Mouse (Mus musculus): ENCODE measurements around the gene 1700113H08Rik. TPM values are rescaled to one million over a fixed set of nuclear protein-coding genes. Genes with fewer than 3 reads are reported as not detected.
A peak's percentile ranks its signal among the peaks of the same experiment; 100 is the strongest.

Gene 1700113H08Rik
- polyA plus RNA-seq, 1 experiment, result not detected

- Histone ChIP-seq H3K4me3 (no peak overlapping the region), H3K79me2 (ENCODE audit: control insufficient read depth, insufficient read depth) (no peaks in the 10 kb centered on the region), H3K27me3 (ENCODE audit: control insufficient read depth, insufficient read depth, insufficient read length) (no peaks in the 10 kb centered on the region), H3ac (ENCODE audit: control insufficient read depth, insufficient read length) (no peak overlapping the region), H3K4me2 (ENCODE audit: low read depth) (peak overlapping the region; percentile 42), H3K36me3 (ENCODE audit: control insufficient read depth, insufficient read depth) (no peaks in the 10 kb centered on the region)
- no peak for TF ChIP-seq USF1 (IDR thresholded peaks at IDR 0.05; ENCODE audit: low read depth)
- no peak for TF ChIP-seq TCF12 (IDR thresholded peaks at IDR 0.05; ENCODE audit: insufficient read depth, poor library complexity, severe bottlenecking)
- TF ChIP-seq REST (IDR thresholded peaks at IDR 0.05; ENCODE audit: insufficient read depth, insufficient read length), result no peak
- TF ChIP-seq SRF (IDR thresholded peaks at IDR 0.05; ENCODE audit: control insufficient read depth, insufficient read length, low read depth), result no peak
- no peak for TF ChIP-seq CEBPB (IDR thresholded peaks at IDR 0.05; ENCODE audit: insufficient read depth, poor library complexity, severe bottlenecking)
- TF ChIP-seq MAX (IDR thresholded peaks at IDR 0.05; ENCODE audit: low read depth), result no peak
These were observed 49.9 kb downstream of the 1700113H08Rik start for GRCm38 (mm10) chr10:87107565-87108297.

- no peak for TF ChIP-seq E2F4 (IDR thresholded peaks at IDR 0.05; ENCODE audit: insufficient read depth)
- no peak for TF ChIP-seq MYOG (IDR thresholded peaks at IDR 0.05; ENCODE audit: control insufficient read depth in 1 of 3, insufficient read depth in 1 of 3, insufficient read length in 2 of 3, low read depth in 2 of 3)
- TF ChIP-seq USF1 (IDR thresholded peaks at IDR 0.05; ENCODE audit: low read depth), result no peak
- no peak for TF ChIP-seq POLR2A (IDR thresholded peaks at IDR 0.05; ENCODE audit: insufficient read length, low read depth)
- no peak for TF ChIP-seq TCF3 (IDR thresholded peaks at IDR 0.05; ENCODE audit: insufficient read length, low read depth)
- no peak for TF ChIP-seq MAX (IDR thresholded peaks at IDR 0.05; ENCODE audit: low read depth)
- no peak for TF ChIP-seq MYOD1 (IDR thresholded peaks at IDR 0.05; ENCODE audit: control insufficient read depth in 1 of 3, insufficient read length in 2 of 3, low read depth in 2 of 3)
- TF ChIP-seq REST (IDR thresholded peaks at IDR 0.05; ENCODE audit: insufficient read depth, insufficient read length), result no peak
- TF ChIP-seq CEBPB (IDR thresholded peaks at IDR 0.05; ENCODE audit: insufficient read depth, poor library complexity, severe bottlenecking), result no peak
- TF ChIP-seq POLR2AphosphoS2 (IDR thresholded peaks at IDR 0.05; ENCODE audit: insufficient read length, low read depth), result no peak
- TF ChIP-seq TCF12 (IDR thresholded peaks at IDR 0.05; ENCODE audit: insufficient read depth, poor library complexity, severe bottlenecking), result no peak
- no peak for TF ChIP-seq SRF (IDR thresholded peaks at IDR 0.05; ENCODE audit: control insufficient read depth, insufficient read length, low read depth)
- Histone ChIP-seq H3K79me2 (ENCODE audit: control insufficient read depth, insufficient read depth) (no peaks in the 10 kb centered on the region), H3K4me2 (ENCODE audit: low read depth) (no peak overlapping the region), H3K4me3 (no peak overlapping the region), H3ac (ENCODE audit: control insufficient read depth, insufficient read length) (no peak overlapping the region), H3K27me3 (ENCODE audit: control insufficient read depth, insufficient read depth, insufficient read length) (no peaks in the 10 kb centered on the region), H3K36me3 (ENCODE audit: control insufficient read depth, insufficient read depth) (no peaks in the 10 kb centered on the region)
These were observed 50.5 kb downstream of the 1700113H08Rik start for GRCm38 (mm10) chr10:87108333-87108732.

- no peaks in the 10 kb centered on the region for H3K36me3 ChIP-seq (ENCODE audit: control insufficient read depth, insufficient read depth)
- H3K27me3 ChIP-seq (ENCODE audit: control insufficient read depth, insufficient read depth, insufficient read length), result no peaks in the 10 kb centered on the region
- no peaks in the 10 kb centered on the region for H3K79me2 ChIP-seq (ENCODE audit: control insufficient read depth, insufficient read depth)
- H3K4me3 ChIP-seq, result no peak overlapping the region
- TF ChIP-seq CEBPB (IDR thresholded peaks at IDR 0.05; ENCODE audit: insufficient read depth, poor library complexity, severe bottlenecking) (no peak), POLR2A (IDR thresholded peaks at IDR 0.05; ENCODE audit: insufficient read length, low read depth) (no peak), MAX (IDR thresholded peaks at IDR 0.05; ENCODE audit: low read depth) (no peak), TCF12 (IDR thresholded peaks at IDR 0.05; ENCODE audit: insufficient read depth, poor library complexity, severe bottlenecking) (no peak), MYOD1 (IDR thresholded peaks at IDR 0.05; ENCODE audit: control insufficient read depth in 1 of 3, insufficient read length in 2 of 3, low read depth in 2 of 3) (no peak), POLR2AphosphoS2 (IDR thresholded peaks at IDR 0.05; ENCODE audit: insufficient read length, low read depth) (no peak), USF1 (IDR thresholded peaks at IDR 0.05; ENCODE audit: low read depth) (no peak), MYOG (IDR thresholded peaks at IDR 0.05; ENCODE audit: control insufficient read depth in 1 of 3, insufficient read depth in 1 of 3, insufficient read length in 2 of 3, low read depth in 2 of 3) (no peak), TCF3 (IDR thresholded peaks at IDR 0.05; ENCODE audit: insufficient read length, low read depth) (no peak), SRF (IDR thresholded peaks at IDR 0.05; ENCODE audit: control insufficient read depth, insufficient read length, low read depth) (no peak), E2F4 (IDR thresholded peaks at IDR 0.05; ENCODE audit: insufficient read depth) (no peak), REST (IDR thresholded peaks at IDR 0.05; ENCODE audit: insufficient read depth, insufficient read length) (no peak)
- H3K4me2 ChIP-seq (ENCODE audit: low read depth), result no peak overlapping the region
- no peak overlapping the region for H3ac ChIP-seq (ENCODE audit: control insufficient read depth, insufficient read length)
These were observed 51.4 kb downstream of the 1700113H08Rik start for GRCm38 (mm10) chr10:87109038-87109771.

GRCm38 (mm10) chr10:87110909-87111308 is 53.1 kb downstream of the 1700113H08Rik start:
- TF ChIP-seq MYOD1 (IDR thresholded peaks at IDR 0.05; ENCODE audit: control insufficient read depth in 1 of 3, insufficient read length in 2 of 3, low read depth in 2 of 3) (no peak), REST (IDR thresholded peaks at IDR 0.05; ENCODE audit: insufficient read depth, insufficient read length) (no peak), POLR2A (IDR thresholded peaks at IDR 0.05; ENCODE audit: insufficient read length, low read depth) (no peak), E2F4 (IDR thresholded peaks at IDR 0.05; ENCODE audit: insufficient read depth) (no peak), MAX (IDR thresholded peaks at IDR 0.05; ENCODE audit: low read depth) (no peak), TCF3 (IDR thresholded peaks at IDR 0.05; ENCODE audit: insufficient read length, low read depth) (no peak), POLR2AphosphoS2 (IDR thresholded peaks at IDR 0.05; ENCODE audit: insufficient read length, low read depth) (no peak), USF1 (IDR thresholded peaks at IDR 0.05; ENCODE audit: low read depth) (no peak), SRF (IDR thresholded peaks at IDR 0.05; ENCODE audit: control insufficient read depth, insufficient read length, low read depth) (no peak)

More at GRCm38 (mm10) chr10:87110909-87111308, 53.1 kb downstream of the 1700113H08Rik start:
- no peak overlapping the region for H3K4me3 ChIP-seq
- H3K27me3 ChIP-seq (ENCODE audit: control insufficient read depth, insufficient read depth, insufficient read length), result no peaks in the 10 kb centered on the region
- no peaks in the 10 kb centered on the region for H3K36me3 ChIP-seq (ENCODE audit: control insufficient read depth, insufficient read depth)
- no peak overlapping the region for H3ac ChIP-seq (ENCODE audit: control insufficient read depth, insufficient read length)
- no peaks in the 10 kb centered on the region for H3K79me2 ChIP-seq (ENCODE audit: control insufficient read depth, insufficient read depth)
- no peak overlapping the region for H3K4me2 ChIP-seq (ENCODE audit: low read depth)
